Mouse (Mus musculus): ENCODE measurements around the gene Srgn.

DNA sequence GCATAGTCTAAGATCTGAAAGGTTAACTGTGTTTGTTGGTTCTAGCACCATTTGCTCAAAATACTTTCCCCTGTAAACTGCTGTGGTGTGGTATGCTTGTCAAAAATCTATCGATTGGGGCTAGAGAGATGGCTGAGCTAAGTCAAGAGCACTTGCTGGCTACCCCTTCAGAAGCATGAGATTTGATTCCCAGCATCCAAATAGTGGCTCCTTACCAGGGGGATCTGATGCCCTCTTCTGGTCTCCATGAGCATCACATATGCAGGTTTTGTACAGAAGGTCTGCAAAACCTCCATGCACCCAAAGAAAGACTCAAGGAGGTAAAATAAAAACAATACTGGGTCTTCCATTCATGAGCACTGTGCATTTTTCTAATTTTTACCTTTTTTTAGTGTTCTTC is 39.0 kb downstream of the Srgn start:
- no peak for TF ChIP-seq POLR2A (IDR thresholded peaks at IDR 0.05; ENCODE audit: control insufficient read depth, low read depth, low read length)
- TF ChIP-seq CTCF (IDR thresholded peaks at IDR 0.05; ENCODE audit: control insufficient read depth, insufficient read depth, insufficient replicate concordance, low read depth, low read length) = no peak

All from testis, adult 2 months (tissue).